Mouse (Mus musculus): ENCODE results near the gene Wdsub1.

DNA sequence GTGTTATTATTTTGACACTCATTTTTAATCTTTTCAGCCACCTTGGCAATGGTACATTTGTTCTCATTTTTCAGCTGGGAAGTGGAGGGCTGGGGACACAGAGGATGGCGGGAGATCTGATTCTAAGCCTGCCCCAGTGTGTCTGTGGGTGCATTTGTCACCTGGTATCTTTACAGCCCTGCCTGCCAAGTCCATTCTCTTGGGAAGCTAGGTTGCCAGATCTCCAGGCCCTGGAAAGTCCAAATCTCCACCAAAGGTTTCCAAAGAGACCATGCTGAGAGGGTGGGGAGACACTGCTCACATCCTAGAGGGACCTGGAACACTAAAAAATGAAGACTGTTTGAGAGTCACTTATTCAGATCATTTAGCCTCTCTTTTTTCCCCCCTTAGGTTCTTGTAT is 71.1 kb downstream of the Wdsub1 start:
- TF ChIP-seq CTCF (IDR thresholded peaks at IDR 0.05; ENCODE audit: low read depth): no peak
- no peak for TF ChIP-seq EP300 (IDR thresholded peaks at IDR 0.05; ENCODE audit: low read depth)

All from heart, postnatal 0 days (tissue).